Mouse (Mus musculus) cerebellum, adult 11-12 months (tissue): Measurements from ENCODE around the gene Haao.
A peak's percentile ranks its signal among the peaks of the same experiment; 100 is the strongest.

Experiments used
- DNase-seq: peaks from one replicate; pipeline ENCODE4 v3.0.0; 2022

The Haao gene

DNA sequence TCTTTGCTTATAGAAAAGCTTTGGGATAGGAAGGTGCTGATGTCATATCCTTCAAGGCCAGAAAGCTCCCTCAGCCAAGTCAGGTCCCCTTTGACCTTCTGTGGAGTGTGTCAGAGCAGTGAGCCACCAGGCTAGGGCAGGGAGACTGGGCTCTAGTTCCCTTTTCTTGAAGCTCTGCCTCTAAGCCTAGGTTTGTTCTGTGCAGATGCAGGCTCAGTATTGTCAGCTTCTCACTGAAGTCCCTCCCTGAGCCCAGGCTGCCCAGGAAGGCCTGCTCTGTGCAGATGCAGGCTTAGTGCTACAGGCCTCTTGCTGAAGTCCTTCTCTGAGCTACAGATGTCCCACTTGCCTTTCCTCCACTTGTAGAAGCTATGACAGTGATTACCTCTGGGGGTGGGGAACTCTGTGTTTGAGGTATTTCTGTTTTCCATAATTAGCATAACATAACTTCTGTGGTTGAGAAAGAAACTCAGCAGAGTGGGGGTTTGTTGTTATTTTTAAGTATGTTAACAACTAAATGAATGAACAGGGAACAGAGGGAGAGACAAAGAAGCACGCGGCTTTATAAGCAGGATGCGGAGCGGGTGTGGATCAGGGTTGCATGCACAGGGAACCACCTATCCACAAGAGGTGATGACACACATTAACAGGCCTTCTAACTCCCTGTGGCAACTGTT, 17.0 kb downstream of the Haao start:
- no peak for DNase-seq

DNA sequence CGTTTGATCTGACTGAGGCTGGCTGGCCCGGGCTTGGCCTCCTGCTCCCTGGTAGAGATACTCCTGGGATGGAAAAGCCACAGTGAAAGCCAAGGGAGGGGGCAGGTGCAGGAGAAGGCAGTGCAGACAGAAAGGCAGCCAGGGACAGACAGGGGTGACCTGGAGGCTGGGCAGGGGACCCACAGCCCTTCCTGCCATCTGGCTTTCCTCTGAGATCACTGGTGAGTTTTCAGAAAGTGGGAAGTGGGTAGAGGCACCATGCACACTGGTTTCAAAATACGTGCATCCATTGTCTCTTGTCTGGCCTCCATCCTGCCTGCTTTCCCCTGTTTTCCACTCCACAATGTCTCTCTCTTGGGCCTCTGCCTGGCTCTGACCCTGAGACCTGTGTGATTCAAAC, 18.4 kb downstream of the Haao start:
- no peak for DNase-seq

DNA sequence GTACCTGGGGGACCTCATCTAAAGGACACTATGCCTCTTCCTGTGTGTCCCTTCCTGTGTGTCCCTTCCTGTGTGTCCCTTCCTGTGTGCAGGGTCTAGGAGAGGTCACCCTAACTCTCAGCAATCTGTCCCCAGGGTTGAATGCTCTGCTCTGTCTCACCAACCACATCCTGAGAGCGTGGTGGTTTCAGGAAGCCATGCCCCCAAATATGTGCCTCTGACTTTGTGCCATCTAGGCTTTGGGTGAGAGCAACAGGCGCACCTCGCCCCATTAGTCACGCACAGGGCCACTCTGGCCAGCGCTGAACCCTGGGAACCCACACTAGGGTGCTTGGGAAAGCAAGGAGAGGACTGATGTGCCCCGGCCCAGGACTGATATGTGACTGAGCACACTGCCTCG, 23.9 kb downstream of the Haao start:
- DNase-seq: no peak

DNA sequence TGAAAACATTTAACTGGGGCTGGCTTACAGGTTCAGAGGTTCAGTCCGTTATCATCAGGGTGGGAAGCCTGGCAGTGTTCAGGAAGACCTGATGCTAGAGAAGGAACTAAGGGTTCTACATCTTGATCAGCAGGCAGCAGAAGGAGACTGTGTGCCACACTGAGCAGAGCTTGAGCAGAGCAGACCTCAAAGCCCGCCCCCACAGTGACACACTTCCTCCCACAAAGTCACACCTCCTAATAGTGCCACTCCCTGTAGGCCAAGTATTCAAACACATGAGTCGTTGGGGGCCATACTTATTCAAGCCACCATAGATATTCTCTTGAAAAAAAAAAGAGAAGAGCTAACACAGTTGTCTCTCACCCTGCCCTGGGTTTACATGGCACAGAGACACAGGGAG, 25.9 kb downstream of the Haao start:
- DNase-seq: no peak

DNA sequence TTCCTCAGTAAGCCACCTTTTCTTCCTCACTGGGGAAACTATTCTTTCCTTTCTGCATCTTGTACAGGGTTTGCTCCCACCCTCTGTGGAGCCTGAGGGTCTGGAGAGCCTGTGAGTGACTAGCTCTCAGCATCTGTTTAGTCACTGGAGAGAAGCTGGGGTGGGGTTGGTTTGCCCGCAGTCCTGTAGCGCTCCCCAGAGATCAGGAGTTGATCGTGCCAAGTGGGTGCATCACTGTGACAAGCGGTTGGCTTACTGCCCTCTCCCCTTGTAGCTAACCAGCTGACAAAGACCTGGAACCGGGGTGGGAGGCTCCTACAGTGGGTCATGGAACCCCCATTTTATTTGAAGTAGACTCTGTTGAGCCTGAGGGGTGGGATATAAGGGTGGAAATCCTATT, 27.1 kb downstream of the Haao start:
- no peak for DNase-seq

DNA sequence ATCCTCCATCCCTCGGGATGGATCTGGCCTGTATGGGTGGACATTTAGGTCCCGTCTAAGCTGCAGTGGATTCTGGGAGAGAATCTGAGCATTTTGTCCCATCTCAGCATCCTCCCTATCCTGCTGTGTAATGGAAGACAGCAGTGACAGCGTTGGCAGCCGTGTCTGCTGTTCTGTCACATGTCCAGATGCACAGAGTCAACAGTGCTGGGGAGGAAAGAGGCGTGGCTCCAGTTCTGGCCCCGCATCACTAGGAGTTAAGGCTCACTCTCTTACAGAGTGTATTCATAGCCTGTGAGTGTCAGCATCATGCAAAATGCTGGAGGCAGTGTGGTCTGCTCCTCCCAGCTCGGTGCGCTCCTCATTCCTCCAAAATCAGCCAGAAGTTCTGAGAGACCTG, 28.3 kb downstream of the Haao start:
- no peak for DNase-seq

DNA sequence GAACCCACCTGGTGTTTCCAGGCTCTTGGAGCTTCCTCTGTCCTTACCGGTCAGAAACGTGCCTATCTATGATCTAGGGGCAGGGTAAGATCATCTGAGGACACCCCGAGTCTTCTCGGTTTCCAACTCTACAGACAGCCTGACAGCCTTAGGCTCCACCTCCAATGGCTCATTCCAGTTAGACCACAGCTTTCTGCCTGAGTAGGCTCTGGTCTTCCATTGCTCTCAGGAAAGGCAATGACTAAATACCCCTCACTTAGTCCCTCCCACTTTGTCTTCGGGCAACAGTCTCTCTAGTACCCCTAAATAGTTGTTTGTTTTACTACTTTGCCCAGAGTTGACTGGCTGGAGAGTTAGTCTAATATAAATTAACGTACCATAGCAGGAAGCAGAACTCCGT, 30.8 kb downstream of the Haao start:
- DNase-seq: no peak

DNA sequence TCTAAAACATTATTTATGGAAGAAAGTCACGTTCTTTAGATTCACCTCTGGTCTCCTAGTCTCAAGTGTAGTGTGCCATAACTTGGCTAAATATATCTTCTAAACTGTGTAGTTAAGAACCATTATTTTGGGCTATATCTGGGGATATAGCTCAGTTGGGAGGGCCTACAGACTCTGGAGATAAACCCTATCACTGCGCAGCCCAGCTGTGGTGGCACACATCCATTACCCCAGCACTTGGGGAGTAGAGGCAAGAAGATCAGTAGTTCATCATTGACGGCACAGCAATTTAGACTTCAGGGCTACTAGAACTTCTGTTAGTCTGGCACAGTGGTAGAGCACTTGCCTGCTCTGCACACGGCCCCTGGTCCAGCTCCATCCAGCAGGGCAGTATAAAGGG, 34.7 kb downstream of the Haao start:
- DNase-seq: peak; percentile 24

DNA sequence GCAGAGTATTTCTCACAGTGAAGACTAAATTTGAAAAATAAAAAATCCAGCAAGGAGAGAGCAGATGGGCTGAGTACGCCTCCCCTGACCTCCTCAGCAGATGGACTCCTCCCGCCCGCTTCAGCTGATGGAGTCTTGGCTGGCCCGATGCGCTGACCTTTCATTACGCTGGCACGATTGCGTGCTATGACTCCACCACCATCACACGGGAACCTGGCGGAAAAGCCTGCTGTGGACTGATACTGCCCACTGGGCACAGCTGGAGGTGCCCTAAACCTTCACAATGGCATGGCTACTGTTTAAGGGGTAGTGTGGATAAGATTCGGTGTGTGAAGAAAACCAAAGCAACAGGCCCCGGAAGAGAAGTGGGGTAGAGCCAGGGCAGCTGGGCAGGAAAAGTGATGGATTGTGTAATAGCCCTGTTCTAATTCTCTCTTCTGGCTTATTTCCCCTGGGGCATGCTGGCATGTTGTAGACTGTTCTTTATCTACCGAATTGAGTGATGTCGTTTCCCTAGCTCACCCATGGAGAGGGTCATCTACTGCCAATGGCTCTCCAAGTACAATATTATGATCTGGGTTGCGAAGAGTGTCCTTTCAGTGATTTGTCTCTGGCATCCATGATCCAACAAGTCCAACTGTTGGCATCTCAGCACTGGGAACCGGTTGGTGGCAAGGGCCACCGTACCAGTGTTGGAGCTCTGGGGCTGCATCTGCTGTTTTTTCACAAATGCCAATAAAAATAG, 35.4 kb downstream of the Haao start:
- peak; percentile 87 for DNase-seq

DNA sequence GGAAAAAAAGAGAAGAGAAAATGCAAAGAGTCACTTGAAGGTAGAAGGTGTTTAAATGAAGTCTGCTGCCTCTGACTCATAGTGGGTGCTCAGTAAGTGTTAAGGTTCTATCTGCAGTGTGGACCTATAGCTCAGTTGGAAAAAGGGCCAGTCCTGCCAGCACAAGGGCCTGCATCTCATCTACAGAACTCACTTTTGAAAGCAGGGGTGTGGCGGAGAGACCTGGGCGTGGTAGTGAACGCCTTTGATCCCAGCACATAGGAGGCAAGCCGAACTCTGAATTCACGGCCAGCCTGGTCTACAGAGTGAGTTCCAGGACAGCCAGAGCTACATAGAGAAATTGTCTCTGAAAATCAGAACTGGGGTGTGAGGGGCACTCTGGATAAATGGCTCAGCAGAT, 37.5 kb downstream of the Haao start:
- DNase-seq: no peak

DNA sequence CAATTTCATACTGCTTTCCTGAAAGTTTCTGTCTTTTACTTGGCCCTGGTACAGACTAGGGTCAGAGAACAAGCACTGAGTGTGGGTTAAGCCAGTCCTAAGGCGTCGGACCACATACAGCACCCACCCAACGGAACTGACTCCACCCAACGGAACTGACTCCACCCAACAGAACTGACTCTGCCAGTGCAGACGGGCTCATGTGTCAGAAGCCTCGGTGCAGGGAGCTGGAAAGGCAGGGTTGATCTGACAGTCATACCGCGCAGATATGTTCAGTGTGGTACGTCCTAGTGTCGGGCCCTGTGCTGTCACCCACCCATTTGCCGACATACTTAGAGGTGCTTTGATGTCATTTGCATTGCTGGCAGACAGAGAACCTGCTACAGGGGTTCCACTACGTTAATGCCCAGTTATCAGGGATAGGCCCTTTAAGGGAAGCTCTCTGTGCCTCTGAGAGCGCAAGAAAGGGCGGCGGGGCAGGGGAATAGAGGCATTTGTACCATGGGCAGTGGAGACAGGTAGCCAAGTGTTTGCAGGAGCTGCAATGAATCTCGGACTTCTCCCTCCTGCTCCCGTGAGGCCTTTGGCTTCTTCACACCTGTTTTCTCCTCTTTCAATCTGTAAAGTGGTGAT, 38.5 kb downstream of the Haao start:
- DNase-seq: no peak

DNA sequence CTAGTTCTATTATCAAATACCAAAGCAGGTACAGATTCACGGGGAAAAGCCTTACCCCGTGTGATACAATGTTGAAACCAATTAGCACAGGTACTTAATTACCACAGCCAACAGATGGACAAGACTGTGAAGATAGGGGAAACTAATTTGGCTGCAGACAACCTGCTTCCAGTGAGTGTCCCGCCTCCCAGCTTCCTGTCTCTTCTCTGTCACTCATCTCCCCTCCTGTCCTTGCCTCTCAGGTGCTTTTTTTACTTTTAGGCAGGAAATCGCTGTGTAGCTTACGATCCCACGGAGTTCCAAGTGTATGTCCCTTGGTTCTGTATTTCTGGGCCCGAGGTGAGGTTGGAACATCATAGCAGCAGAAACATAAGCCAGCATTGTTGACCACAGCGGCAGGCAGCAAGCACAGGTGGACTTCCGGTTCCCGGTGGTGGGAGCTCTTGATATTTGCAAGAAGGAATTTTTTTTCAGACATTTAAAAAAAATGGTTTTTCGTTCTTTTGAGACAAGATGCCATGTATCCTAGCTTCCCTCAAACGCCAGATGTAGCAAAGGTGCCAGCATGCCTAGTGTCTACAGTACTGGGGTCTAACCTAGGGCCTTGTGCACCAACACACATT, 39.2 kb downstream of the Haao start:
- DNase-seq: no peak

DNA sequence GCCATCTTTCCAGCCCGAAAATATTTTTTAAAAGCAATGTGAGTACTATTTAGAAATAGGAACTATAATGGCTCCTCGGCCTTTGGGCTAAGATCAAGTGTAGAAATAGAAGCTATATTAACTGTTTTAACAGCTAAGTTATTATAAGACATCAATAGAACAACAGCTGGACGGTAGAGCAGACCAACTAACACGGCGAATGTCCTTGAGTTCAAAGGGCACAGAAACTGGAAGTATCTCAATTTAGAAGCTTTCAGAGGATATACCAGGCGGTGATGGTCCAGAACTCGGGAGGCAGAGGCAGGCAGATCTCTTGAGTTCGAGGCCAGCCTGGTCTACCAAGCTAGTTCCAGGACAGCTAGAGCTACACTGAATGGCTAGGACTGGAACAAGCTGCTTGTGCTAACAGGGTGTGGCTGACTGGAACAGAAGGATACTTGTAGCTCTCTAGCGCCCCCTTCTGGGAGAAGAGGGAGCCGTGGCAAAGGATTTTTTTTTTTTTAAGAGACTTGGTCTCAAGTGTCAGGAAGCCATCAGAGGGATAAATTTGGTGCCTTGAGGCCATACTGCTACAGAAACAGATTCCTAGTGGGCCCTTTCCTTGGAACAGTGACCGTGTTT, 39.9 kb downstream of the Haao start:
- DNase-seq: peak; percentile 55

DNA sequence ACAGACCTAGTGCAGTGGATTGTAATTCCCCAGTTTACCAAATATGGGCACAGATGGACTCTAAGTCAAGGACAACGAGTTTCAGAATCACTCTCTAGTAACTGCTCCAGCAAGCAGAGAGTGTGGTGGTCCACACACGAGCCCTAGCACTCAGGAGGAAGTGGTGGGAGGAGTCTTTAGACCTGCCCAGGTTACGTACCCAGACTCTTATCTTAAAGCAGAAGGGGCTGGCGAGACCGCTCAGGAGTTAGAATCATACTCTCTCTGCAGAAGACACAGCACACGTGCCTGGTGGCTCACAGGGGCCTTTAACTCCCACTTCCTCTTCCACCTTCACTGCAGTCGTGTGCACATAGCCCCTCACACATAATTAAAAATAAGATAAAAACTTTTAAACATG, 40.4 kb downstream of the Haao start:
- DNase-seq: no peak

DNA sequence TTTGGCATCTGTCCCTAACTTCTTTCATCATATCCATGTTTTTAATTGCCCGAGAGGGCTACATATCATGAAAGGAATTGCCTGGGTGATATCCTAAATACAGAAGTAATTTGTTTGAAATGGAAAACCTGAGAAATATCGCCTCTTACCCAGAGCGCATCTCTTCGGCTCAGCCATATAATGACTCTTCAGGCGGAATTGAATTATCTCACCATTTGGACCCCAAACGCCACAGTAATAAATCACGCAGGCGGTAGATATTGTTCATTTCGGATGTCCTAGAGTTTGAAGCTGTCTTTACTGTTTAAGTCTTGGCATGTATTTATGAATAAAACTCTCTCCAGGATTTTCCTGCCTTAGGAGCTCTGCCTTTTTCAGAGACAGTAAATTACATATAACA, 42.7 kb downstream of the Haao start:
- no peak for DNase-seq

DNA sequence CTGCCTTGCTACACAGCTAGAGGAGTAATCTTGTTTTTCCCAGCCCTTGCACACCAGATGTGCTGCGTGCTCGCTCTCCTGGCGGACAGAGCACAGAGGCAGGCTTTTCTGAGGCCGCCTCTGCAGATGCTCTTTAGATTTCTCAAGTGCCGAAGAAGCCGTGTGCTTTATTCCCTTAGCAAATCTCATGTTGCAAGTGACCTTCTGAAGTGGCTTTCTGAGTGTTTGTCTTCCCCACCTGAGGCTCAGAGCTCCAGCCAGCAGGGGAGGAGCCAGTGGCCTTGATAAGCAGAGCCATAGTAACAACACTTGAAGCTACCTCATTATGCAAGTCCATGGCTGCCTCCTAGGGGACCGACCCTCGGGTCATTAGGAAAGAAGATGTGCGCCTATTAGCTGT, 43.8 kb downstream of the Haao start:
- no peak for DNase-seq

DNA sequence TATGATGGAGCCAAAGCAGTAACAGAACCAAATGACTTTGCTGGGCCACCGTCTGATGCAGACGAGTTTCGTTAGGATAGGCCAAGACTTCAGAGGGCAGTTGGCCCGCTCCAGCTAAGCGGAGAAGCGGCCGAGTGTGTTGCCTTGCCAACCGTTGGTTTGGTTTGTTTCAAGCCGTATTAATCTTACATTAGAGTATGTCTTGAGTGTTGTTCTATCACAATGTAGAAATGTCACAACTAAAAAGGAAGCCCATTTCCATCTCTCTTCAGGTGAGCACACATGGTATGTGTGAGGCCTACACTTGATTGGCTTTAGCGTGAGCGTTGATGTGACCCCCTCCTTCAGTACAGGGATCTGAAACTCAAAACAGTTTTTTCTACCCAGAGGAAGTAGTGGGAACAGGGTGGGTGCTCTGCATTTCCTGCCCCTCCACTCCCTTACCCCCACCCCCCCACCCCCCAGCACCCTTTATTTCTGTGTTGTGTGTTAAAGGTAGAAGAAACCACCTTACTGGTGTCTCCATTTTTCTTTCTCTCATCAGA, 48.2 kb downstream of the Haao start:
- DNase-seq: no peak

DNA sequence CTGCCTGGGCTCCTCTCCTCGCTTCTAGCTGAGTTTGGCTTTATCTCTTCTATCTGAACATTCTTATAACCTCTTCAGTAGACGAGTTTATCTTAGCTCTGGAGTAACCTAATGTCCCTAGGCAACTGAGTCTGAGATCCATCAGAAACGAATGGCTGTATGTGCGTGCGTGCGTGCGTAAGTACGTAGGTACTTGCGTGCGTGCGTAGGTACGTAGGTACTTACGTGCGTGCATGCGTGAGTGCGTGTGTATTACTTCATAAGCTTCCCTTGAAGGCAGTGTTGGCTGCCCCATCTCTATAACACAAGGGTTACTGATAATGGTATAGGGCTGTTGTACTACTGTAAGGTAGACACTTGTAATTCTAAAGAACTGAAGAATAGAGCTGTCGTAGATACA, 52.6 kb downstream of the Haao start:
- no peak for DNase-seq

DNA sequence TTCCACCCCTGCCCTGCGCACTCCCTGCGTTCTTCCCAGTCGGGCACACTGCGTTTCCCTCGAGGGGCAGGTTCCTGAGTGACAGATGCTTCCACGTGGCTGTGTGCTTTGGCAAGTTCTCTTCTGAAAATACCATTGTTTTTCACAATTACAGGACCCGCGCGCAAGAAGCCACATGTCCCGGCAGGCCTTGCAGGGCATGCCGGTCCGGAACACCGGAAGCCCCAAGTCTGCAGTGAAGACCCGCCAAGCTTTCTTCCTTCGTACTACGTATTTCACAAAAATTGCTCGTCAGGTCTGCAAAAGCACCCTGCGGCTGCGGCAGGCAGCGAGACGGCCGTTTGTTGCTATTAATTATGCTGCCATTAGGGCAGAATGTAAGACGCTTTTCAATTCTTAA, 55.4 kb downstream of the Haao start:
- no peak for DNase-seq

DNA sequence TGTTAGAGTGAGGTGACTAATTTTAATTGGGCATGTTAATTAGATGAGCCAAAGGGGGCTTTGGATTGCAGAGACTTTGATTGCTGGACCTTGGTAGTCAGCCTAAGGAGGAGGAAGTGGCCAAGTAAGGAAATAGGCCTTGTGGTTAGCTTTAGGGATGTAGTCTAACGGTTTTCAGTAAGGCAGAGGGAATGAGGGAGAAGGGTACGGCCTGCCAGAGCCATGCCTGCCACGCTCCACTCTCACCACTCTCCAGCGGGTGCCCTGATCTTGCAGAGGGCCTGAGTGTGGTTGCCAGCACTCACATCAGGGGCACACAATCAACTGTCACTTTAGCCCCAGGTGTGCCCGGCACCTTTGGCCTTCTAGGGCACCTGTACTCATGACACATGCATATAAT, 57.6 kb downstream of the Haao start:
- no peak for DNase-seq

DNA sequence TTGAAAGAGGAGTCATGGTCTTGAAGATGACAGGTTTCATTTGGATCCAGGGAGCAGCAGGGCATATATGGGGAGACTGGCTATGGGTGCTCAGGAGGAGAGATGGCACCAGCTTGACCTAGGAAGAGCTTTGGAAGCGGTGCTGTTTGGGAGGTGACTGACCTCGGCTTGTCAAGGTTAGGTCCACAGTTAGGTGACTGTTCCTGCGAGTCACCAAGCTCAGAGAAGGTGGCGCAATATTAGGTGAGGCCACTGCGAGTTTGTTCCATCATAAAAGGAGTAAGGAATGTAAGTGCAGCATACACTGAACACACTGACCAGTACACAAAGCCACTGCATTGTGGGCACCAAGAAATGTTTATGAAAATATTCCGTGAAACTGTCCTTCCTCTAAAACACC, 61.3 kb downstream of the Haao start:
- no peak for DNase-seq

DNA sequence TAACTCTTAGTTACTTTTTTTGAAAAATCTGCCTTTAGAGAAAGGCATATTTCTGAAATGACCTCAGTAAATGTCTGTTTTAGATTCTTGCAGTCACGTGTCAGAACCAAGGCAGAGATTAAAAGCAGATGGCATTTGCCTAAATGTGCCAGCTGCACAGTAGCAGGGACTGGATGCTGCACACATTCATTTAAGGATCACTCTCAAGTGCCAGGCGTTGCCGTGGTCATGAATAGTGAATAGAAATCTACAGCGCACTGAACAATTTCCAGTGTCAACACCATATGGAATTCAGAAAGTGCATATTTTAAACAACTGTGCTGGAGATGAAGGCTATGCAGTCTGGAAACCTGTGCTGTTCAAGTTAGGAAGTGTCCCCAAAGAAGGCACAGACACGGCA, 65.0 kb downstream of the Haao start:
- DNase-seq: no peak
